Mouse (Mus musculus) gastrocnemius, postnatal 10 days (tissue): Measurements from ENCODE around the gene Vmn2r45. TPM values are rescaled to one million over a fixed set of nuclear protein-coding genes. Genes with fewer than 3 reads are reported as not detected.
"Not testable (repeated sequence)": the region's sequence is repeated elsewhere in the genome, so short reads cannot be mapped to it uniquely, and the experiment has no call there.

Source experiments
- DNase-seq: peaks from one replicate; pipeline ENCODE4 v3.0.0; 2021; ENCODE audit warnings: mixed read lengths
- long read RNA-seq, 2 experiments: library from polyadenylated mRNA; stranded (forward); transcript quantifications; one replicate each; pipeline ENCODE4 v2.0.0; 2021
- total RNA-seq, 2 experiments: library from RNA; stranded (reverse); gene quantifications; 2 replicates each; pipeline ENCODE4 v1.2.3; 2021

Gene Vmn2r45
- total RNA-seq: not detected
- long read RNA-seq, experiment 1: 0 reads
- long read RNA-seq, experiment 2: 0 reads

DNA sequence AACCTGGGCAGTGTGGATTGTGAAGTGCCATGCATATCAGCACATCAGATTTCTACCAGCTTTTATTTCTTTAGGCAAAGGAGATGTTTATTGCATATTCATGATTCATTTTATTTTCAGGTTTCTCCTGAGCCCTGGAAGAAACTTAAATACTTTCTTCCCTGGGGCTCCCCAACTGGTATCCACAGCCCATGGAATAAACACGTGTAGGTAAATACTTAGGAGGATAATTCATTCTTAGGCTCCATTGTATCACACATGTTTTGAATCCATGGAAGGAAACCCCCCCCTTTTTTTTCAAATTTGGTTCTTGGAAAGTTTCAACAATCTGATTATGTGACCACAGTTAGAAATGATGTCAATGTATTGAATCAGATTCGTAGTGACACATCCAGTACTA, at the start of gene Vmn2r45:
Gene Vmn2r45, minus strand, starts transcription at position 101 of the 400 bp plus-strand sequence.
- not testable (repeated sequence) for DNase-seq

Other genes starting within 250 kb of the Vmn2r45 start
- not detected for gene Vmn2r43, start 228.5 kb downstream of the Vmn2r45 start, total RNA-seq
- not detected for gene Vmn2r44, start 105.7 kb downstream of the Vmn2r45 start, total RNA-seq